Mouse (Mus musculus) midbrain, embryonic 12.5 days (tissue): ENCODE data around the gene Csdc2. TPM values are rescaled to one million over a fixed set of nuclear protein-coding genes. Genes with fewer than 3 reads are reported as not detected.
"Not testable (repeated sequence)": the region's sequence is repeated elsewhere in the genome, so short reads cannot be mapped to it uniquely, and the experiment has no call there.

Source experiments
- ATAC-seq: fragments of 200-750 bp; cut with Nextera tagmentation; 2 replicates; pipeline ENCODE4 v1.8.0; 2017; ENCODE audit warnings: low read depth, moderate TSS enrichment, moderate library complexity; ENCODE audit not compliant: low FRiP score
- H3K27ac ChIP-seq: fragments of 300-500 bp; sonication (generic); replicated peaks from 2 replicates; pipeline ENCODE4 v1.5.1; 2016; ENCODE audit warnings: mild to moderate bottlenecking
- H3K27me3 ChIP-seq: fragments of 300-500 bp; sonication (generic); 2 replicates; pipeline ENCODE4 v1.6.1; 2016; ENCODE audit warnings: mild to moderate bottlenecking
- H3K36me3 ChIP-seq: fragments of 300-500 bp; sonication (generic); 2 replicates; pipeline ENCODE4 v1.6.1; 2016
- H3K4me1 ChIP-seq: fragments of 300-500 bp; sonication (generic); 2 replicates; pipeline ENCODE4 v1.6.1; 2016
- H3K4me2 ChIP-seq: fragments of 300-500 bp; sonication (generic); replicated peaks from 2 replicates; pipeline ENCODE4 v1.6.1; 2016; ENCODE audit warnings: mild to moderate bottlenecking, moderate library complexity
- H3K4me3 ChIP-seq: fragments of 300-500 bp; sonication (generic); 2 replicates; pipeline ENCODE4 v1.5.1; 2016; ENCODE audit warnings: mild to moderate bottlenecking
- H3K9ac ChIP-seq: fragments of 300-500 bp; sonication (generic); replicated peaks from 2 replicates; pipeline ENCODE4 v1.6.1; 2016; ENCODE audit warnings: mild to moderate bottlenecking, moderate library complexity
- H3K9me3 ChIP-seq: fragments of 300-500 bp; sonication (generic); 2 replicates; pipeline ENCODE4 v1.6.1; 2016; ENCODE audit warnings: mild to moderate bottlenecking
- WGBS: fragments of 180-500 bp; shearing (Covaris S2); methylation state at CpG from one replicate; pipeline ENCODE4 v1.1.7; 2016; 5-methylcytosine and 5-hydroxymethylcytosine counted together
- polyA plus RNA-seq: library from polyadenylated mRNA; unstranded; fragments of >200 nt; fragmentation: Nextera tagmentation; extraction: Ambion mirVana; gene quantifications from 2 replicates; pipeline ENCODE4 v1.2.1, GENCODE M21; 2016

Gene Csdc2
- polyA plus RNA-seq, 1 experiment from 2014 or later: 40.2 TPM

GRCm38 (mm10) chr15:81908767-81909166 lies 27.8 kb upstream of the Csdc2 start:
- H3K36me3 ChIP-seq: peaks cover 96% of the 10 kb centered on the region
- not testable (repeated sequence) for H3K9me3 ChIP-seq, H3K27ac ChIP-seq, H3K27me3 ChIP-seq, ATAC-seq, H3K4me3 ChIP-seq, H3K9ac ChIP-seq, H3K4me1 ChIP-seq, H3K4me2 ChIP-seq
- WGBS: 94% methylated on average over 4 of the region's 4 CpGs

GRCm38 (mm10) chr15:81912498-81912897 lies 24.1 kb upstream of the Csdc2 start:
- H3K27ac ChIP-seq: no peak overlapping the region
- H3K9me3 ChIP-seq: no peaks in the 10 kb centered on the region
- H3K27me3 ChIP-seq: no peaks in the 10 kb centered on the region
- H3K9ac ChIP-seq: no peak overlapping the region
- no peaks in the 10 kb centered on the region for H3K4me1 ChIP-seq
- H3K4me3 ChIP-seq: no peak overlapping the region
- H3K36me3 ChIP-seq: peaks cover 92% of the 10 kb centered on the region
- WGBS: 78% methylated on average over 2 of the region's 2 CpGs
- no peak overlapping the region for H3K4me2 ChIP-seq
- ATAC-seq: no peak

GRCm38 (mm10) chr15:81914668-81915067 lies 21.9 kb upstream of the Csdc2 start:
- no peak for ATAC-seq
- Histone ChIP-seq H3K36me3 (peaks cover 74% of the 10 kb centered on the region), H3K4me3 (no peak overlapping the region), H3K27me3 (no peaks in the 10 kb centered on the region), H3K9ac (no peak overlapping the region), H3K27ac (no peak overlapping the region), H3K4me1 (no peaks in the 10 kb centered on the region), H3K9me3 (no peaks in the 10 kb centered on the region), H3K4me2 (no peak overlapping the region)
- 92% methylated on average over 5 of the region's 5 CpGs for WGBS

GRCm38 (mm10) chr15:81915663-81916062 lies 20.9 kb upstream of the Csdc2 start:
- no peaks in the 10 kb centered on the region for H3K27me3 ChIP-seq
- no peak overlapping the region for H3K9ac ChIP-seq
- no peak overlapping the region for H3K4me2 ChIP-seq
- peaks cover 64% of the 10 kb centered on the region for H3K36me3 ChIP-seq
- ATAC-seq: no peak
- no peaks in the 10 kb centered on the region for H3K9me3 ChIP-seq
- no peak overlapping the region for H3K27ac ChIP-seq
- 92% methylated on average over 5 of the region's 5 CpGs for WGBS
- H3K4me1 ChIP-seq: no peaks in the 10 kb centered on the region
- no peak overlapping the region for H3K4me3 ChIP-seq

- Histone ChIP-seq H3K4me1 (no peaks in the 10 kb centered on the region), H3K27me3 (no peaks in the 10 kb centered on the region), H3K4me2 (no peak overlapping the region), H3K9ac (no peak overlapping the region), H3K36me3 (peaks cover 54% of the 10 kb centered on the region), H3K4me3 (no peak overlapping the region), H3K9me3 (no peaks in the 10 kb centered on the region), H3K27ac (no peak overlapping the region)
- ATAC-seq: no peak
- WGBS: 91% methylated on average over 12 of the region's 12 CpGs
Measured at GRCm38 (mm10) chr15:81917201-81917600, 19.4 kb upstream of the Csdc2 start.

- Histone ChIP-seq H3K36me3 (peaks cover 52% of the 10 kb centered on the region), H3K4me2 (no peak overlapping the region), H3K27ac (no peak overlapping the region), H3K9ac (no peak overlapping the region), H3K9me3 (no peaks in the 10 kb centered on the region), H3K27me3 (no peaks in the 10 kb centered on the region), H3K4me1 (no peaks in the 10 kb centered on the region), H3K4me3 (no peak overlapping the region)
- ATAC-seq: no peak
- 56% methylated on average over 6 of the region's 6 CpGs for WGBS
Measured at GRCm38 (mm10) chr15:81917621-81918463, 18.7 kb upstream of the Csdc2 start.

- no peak overlapping the region for H3K4me2 ChIP-seq
Measured at GRCm38 (mm10) chr15:81919062-81919461, 17.5 kb upstream of the Csdc2 start.

GRCm38 (mm10) chr15:81920546-81921217 lies 15.9 kb upstream of the Csdc2 start:
- Histone ChIP-seq H3K36me3 (peaks cover 28% of the 10 kb centered on the region), H3K27me3 (no peaks in the 10 kb centered on the region), H3K27ac (no peak overlapping the region), H3K9me3 (no peaks in the 10 kb centered on the region), H3K4me1 (peaks cover 19% of the 10 kb centered on the region), H3K4me3 (no peak overlapping the region), H3K4me2 (no peak overlapping the region), H3K9ac (no peak overlapping the region)
- WGBS: 88% methylated on average over 10 of the region's 10 CpGs
- no peak for ATAC-seq

More at GRCm38 (mm10) chr15:81919062-81919461, 17.5 kb upstream of the Csdc2 start:
- no peak overlapping the region for H3K4me3 ChIP-seq
- H3K27ac ChIP-seq: no peak overlapping the region
- WGBS: 81% methylated on average over 5 of the region's 5 CpGs
- H3K27me3 ChIP-seq: no peaks in the 10 kb centered on the region
- ATAC-seq: no peak
- peaks cover 42% of the 10 kb centered on the region for H3K36me3 ChIP-seq
- H3K9ac ChIP-seq: no peak overlapping the region
- no peaks in the 10 kb centered on the region for H3K9me3 ChIP-seq
- H3K4me1 ChIP-seq: peaks cover 3% of the 10 kb centered on the region

GRCm38 (mm10) chr15:81921255-81921654 lies 15.3 kb upstream of the Csdc2 start:
- Histone ChIP-seq H3K9ac (0 out of 2 replicates have a peak overlapping the region, but pooled peaks have one; percentile 3), H3K27ac (no peak overlapping the region), H3K4me3 (no peak overlapping the region), H3K9me3 (no peaks in the 10 kb centered on the region), H3K4me1 (peaks cover 20% of the 10 kb centered on the region), H3K36me3 (peaks cover 22% of the 10 kb centered on the region), H3K27me3 (no peaks in the 10 kb centered on the region), H3K4me2 (no peak overlapping the region)
- ATAC-seq: no peak
- 73% methylated on average over 5 of the region's 5 CpGs for WGBS

GRCm38 (mm10) chr15:81924933-81925332 lies 11.6 kb upstream of the Csdc2 start:
- peak overlapping the region; percentile 72; the same call in 1 of the 2 replicates for H3K9ac ChIP-seq
- no peak for ATAC-seq
- WGBS: 87% methylated on average over 11 of the region's 11 CpGs
- H3K36me3 ChIP-seq: peaks cover 12% of the 10 kb centered on the region; the same call in 1 of the 2 replicates
- H3K27ac ChIP-seq: no peak overlapping the region
- H3K4me2 ChIP-seq: peak overlapping the region; percentile 98
- peak overlapping the region; percentile 82 for H3K4me3 ChIP-seq
- H3K27me3 ChIP-seq: no peaks in the 10 kb centered on the region
- H3K9me3 ChIP-seq: no peaks in the 10 kb centered on the region
- H3K4me1 ChIP-seq: peaks cover 30% of the 10 kb centered on the region

GRCm38 (mm10) chr15:81925760-81926445 lies 10.7 kb upstream of the Csdc2 start, which contains the start of gene Polr3h:
Gene Polr3h, minus strand, starts transcription at chr15:81926240.
- peak; percentile 96 for ATAC-seq
- Histone ChIP-seq H3K4me1 (peaks cover 30% of the 10 kb centered on the region), H3K27ac (peak within 1 kb of the TSS; percentile 88), H3K27me3 (no peaks in the 10 kb centered on the region), H3K4me2 (peak within 1 kb of the TSS; percentile 98), H3K36me3 (peaks cover 12% of the 10 kb centered on the region; the same call in 1 of the 2 replicates), H3K9me3 (no peaks in the 10 kb centered on the region), H3K4me3 (peak within 1 kb of the TSS; percentile 82), H3K9ac (peak within 1 kb of the TSS; percentile 72)
- WGBS: under 1% methylated on average over 54 of the region's 54 CpGs

- H3K36me3 ChIP-seq: peaks cover 12% of the 10 kb centered on the region; the same call in 1 of the 2 replicates
- H3K9me3 ChIP-seq: no peaks in the 10 kb centered on the region
- peak; percentile 70 for ATAC-seq
- H3K4me1 ChIP-seq: peaks cover 30% of the 10 kb centered on the region
- no peak overlapping the region for H3K9ac ChIP-seq
- peak overlapping the region; percentile 88 for H3K27ac ChIP-seq
- 27% methylated on average over 9 of the region's 9 CpGs for WGBS
- peak overlapping the region; percentile 82 for H3K4me3 ChIP-seq
- peak overlapping the region; percentile 98 for H3K4me2 ChIP-seq
- H3K27me3 ChIP-seq: no peaks in the 10 kb centered on the region
Measured at GRCm38 (mm10) chr15:81926446-81926822, 10.1 kb upstream of the Csdc2 start.
